Mouse (Mus musculus): ENCODE results near the gene Hdac5. TPM values are rescaled to one million over a fixed set of nuclear protein-coding genes. Genes with fewer than 3 reads are reported as not detected.

The Hdac5 gene
- polyA plus RNA-seq, 1 experiment, result 102 TPM

DNA sequence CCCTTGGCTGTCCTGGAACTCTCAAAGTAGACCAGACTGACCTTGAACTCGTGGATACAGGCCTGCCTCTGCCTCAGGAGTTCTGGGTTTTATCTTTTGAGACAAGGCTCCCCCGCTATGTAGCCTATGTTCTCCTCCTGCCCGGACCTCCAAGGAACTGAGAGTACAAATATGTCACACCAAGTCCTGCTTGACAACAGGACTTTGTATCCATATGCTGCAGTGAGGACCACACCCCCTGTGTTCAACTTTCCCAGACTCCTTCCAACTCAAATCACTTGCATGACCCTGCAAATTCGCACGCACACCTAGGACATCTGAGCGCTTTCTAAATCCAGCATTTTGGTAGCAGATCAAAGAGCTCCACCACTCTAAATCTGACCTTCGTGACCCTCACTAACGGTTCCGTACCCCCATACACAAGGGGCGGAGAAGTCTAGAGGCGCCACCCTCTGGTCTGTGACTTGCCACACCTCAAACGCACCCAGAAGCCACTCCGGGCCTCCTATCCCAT lies 85.0 kb downstream of the Hdac5 start:
- Histone ChIP-seq H3K4me1 (ENCODE audit: control insufficient read depth, insufficient read depth, insufficient read length, low read length) (peaks cover 18% of the 10 kb centered on the region), H3K27me3 (ENCODE audit: control insufficient read depth, insufficient read depth, low read length) (no peaks in the 10 kb centered on the region; the same call in 1 of the 2 replicates), H3K36me3 (ENCODE audit: control insufficient read depth, insufficient read depth, low read length) (peaks cover 23% of the 10 kb centered on the region), H3K4me3 (ENCODE audit: low read depth, low read length) (peak overlapping the region; percentile 85), H3K27ac (ENCODE audit: insufficient read depth, low read depth, low read length) (peak overlapping the region; percentile 98)
- TF ChIP-seq CTCF (IDR thresholded peaks at IDR 0.05; ENCODE audit: extremely low read depth, insufficient read length, insufficient replicate concordance, low read depth, low read length) (no peak), POLR2A (IDR thresholded peaks at IDR 0.05; ENCODE audit: low read depth, low read length) (no peak)
- 14% methylated on average over 13 of the region's 13 CpGs for WGBS

Other genes with a start within 250 kb of the Hdac5 start
- gene Cfap97d1, start 245.9 kb downstream of the Hdac5 start, polyA plus RNA-seq (2012; rRNA removed), result not detected in 2 replicates
- gene Dusp3, start 243.2 kb downstream of the Hdac5 start, polyA plus RNA-seq (2012; rRNA removed), result 27.9 and 28.0 TPM in 2 replicates
- 0.55 and 0.90 TPM in 2 replicates for gene Mpp3, start 201.7 kb downstream of the Hdac5 start, polyA plus RNA-seq (2012; rRNA removed)
- gene Cd300lg, start 188.7 kb downstream of the Hdac5 start, polyA plus RNA-seq (2012; rRNA removed), result 3.8 and 5.4 TPM in 2 replicates
- 1.2 and 1.6 TPM in 2 replicates for gene Mpp2, start 141.7 kb downstream of the Hdac5 start, polyA plus RNA-seq (2012; rRNA removed)
- 11.5 TPM in 1 of 2 replicates, not detected in the other for gene Ppy, start 128.8 kb downstream of the Hdac5 start, polyA plus RNA-seq (2012; rRNA removed)
- 137 and 596 TPM in 2 replicates for gene Pyy, start 122.3 kb downstream of the Hdac5 start, polyA plus RNA-seq (2012; rRNA removed)
- 44.2 and 87.7 TPM in 2 replicates for gene Nags, start 84.7 kb downstream of the Hdac5 start, polyA plus RNA-seq (2012; rRNA removed)
- gene Tmem101, start 73.8 kb downstream of the Hdac5 start, polyA plus RNA-seq (2012; rRNA removed), result 8.3 and 13.0 TPM in 2 replicates
- 8.3 and 18.7 TPM in 2 replicates for gene Lsm12, start 44.9 kb downstream of the Hdac5 start, polyA plus RNA-seq (2012; rRNA removed)
- gene G6pc3, start 40.5 kb downstream of the Hdac5 start, polyA plus RNA-seq (2012; rRNA removed), result 41.0 and 53.8 TPM in 2 replicates
- 2.4 and 5.2 TPM in 2 replicates for gene BC030867, start 18.7 kb upstream of the Hdac5 start, polyA plus RNA-seq (2012; rRNA removed)
- 0.29 and 1.8 TPM in 2 replicates for gene Asb16, start 38.6 kb upstream of the Hdac5 start, polyA plus RNA-seq (2012; rRNA removed)
- gene Tmub2, start 54.8 kb upstream of the Hdac5 start, polyA plus RNA-seq (2012; rRNA removed), result 29.4 and 60.2 TPM in 2 replicates
- gene Atxn7l3, start 66.5 kb upstream of the Hdac5 start, polyA plus RNA-seq (2012; rRNA removed), result 15.1 and 30.2 TPM in 2 replicates
- 10.5 and 17.6 TPM in 2 replicates for gene Ubtf, start 89.6 kb upstream of the Hdac5 start, polyA plus RNA-seq (2012; rRNA removed)
- gene Slc4a1, start 136.0 kb upstream of the Hdac5 start, polyA plus RNA-seq (2012; rRNA removed), result not detected in 2 replicates
- gene Rundc3a, start 163.2 kb upstream of the Hdac5 start, polyA plus RNA-seq (2012; rRNA removed), result 2.5 and 6.5 TPM in 2 replicates
- 322 and 403 TPM in 2 replicates for gene Slc25a39, start 177.8 kb upstream of the Hdac5 start, polyA plus RNA-seq (2012; rRNA removed)
- gene Grn, start 200.1 kb upstream of the Hdac5 start, polyA plus RNA-seq (2012; rRNA removed), result 76.0 and 111 TPM in 2 replicates
- gene Fam171a2, start 217.5 kb upstream of the Hdac5 start, polyA plus RNA-seq (2012; rRNA removed), result 5.4 and 5.9 TPM in 2 replicates
- gene Itga2b, start 240.0 kb upstream of the Hdac5 start, polyA plus RNA-seq (2012; rRNA removed), result 2.0 and 3.9 TPM in 2 replicates